Mouse (Mus musculus): ENCODE measurements around the gene Tmem140.

Tmem140 gene

GRCm38 (mm10) chr6:34907696-34908260, 44.8 kb downstream of the Tmem140 start:
- peak; percentile 34 to 42 for DNase-seq (ENCODE audit: low spot score in 2 of 2)

DNA sequence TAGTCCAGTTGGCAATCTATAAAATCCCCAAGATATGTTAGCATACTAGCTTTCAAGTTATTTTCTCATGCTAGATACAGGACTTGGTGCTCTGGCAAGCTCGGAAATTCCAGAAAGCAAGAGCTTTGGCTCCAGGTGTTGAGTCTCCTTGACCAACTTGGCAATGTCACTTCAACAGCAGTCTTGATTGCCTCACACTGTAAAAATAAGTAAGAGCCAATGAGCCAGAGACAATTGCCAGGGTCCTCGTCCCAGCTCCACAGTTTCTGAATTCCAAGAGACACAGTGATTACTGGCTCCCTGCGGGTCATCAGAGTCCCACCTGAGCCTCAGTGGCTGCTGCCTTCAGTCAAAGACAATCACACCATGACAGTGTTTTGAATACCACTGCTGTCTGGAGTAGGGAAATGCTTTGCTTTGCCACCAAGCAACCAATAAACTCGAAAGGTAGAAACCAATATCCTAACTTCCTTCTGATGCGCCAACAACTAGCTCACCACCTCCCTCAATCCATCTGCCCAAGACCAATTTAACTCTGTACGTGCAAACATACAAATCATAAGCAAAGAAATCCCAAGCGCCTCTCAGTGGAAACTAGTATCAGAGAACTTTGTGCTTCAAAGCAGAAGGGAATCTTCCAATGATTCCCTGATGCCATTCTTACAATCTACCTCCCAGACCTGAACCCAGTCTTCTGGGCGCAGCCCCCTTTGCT, 46.8 kb downstream of the Tmem140 start:
- peak in 1 of 2 experiments; percentile 30 for DNase-seq (ENCODE audit: low spot score in 2 of 2)

DNA sequence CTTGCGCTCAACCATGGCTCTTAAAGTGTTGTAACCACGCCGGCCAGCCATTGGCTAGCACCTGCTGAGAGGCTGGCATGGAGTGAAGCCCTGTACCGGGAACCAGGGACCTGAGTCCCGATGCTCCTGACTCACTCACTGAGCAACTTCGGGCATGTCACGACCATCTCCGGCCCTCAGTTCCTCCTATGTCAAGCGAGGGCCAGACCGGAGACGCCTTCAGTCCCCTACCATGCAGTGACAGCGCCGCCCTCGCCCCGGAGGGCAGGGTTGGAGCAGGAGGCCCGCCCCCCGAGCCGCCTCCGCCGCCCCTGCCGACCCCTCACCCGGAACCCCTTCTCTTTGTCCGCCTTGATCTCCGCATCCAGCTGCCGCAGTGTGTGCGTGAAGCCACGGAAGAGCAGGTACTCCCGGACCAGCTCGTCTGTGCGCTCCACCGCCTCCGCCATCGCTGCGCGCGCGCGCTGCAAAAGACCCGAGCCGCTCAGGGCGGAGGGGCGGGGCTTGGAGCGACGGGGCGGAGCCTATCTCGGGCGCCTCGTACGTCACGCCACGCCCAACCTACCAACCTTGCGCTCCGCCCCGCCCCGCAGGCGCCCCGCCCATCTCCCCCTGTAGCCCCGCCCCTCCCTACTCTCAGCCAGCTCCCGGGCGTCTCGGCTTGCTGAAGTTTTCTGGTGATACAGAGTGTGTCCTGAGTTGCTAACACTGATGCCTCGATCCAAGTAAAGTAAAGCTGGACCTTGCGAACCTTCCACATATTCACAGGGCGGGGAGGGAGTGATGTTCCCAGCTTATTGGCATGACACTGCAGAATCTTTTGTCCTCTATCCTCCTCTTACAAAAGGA, 47.6 kb downstream of the Tmem140 start, which contains the start of gene Wdr91:
Gene Wdr91 (minus strand): TSS at position 506 of the 849 bp plus-strand sequence.
- peak; percentile 99 for DNase-seq (ENCODE audit: low spot score in 2 of 2)

- DNase-seq (ENCODE audit: low spot score in 2 of 2) = no peak
Observed at GRCm38 (mm10) chr6:34913341-34914040, 50.5 kb downstream of the Tmem140 start.

DNA sequence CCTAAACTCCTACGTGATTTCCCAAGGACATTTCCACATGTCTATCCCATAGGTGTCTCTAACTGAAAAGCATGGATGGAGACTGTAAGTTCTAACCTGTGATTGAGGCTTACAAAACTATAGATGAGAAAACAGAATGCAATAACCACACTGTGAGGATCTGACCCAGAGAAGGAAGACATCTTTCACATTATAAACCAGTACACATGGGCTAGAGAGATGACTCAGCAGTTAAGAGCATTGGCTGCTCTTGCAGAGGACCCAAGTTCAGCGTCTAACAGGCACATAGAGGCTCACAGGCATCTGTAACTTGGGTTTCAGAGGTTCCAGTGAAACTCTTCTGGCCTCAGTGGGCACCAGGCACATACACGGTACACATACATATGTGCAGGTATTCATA, 51.5 kb downstream of the Tmem140 start:
- no peak for DNase-seq (ENCODE audit: low spot score in 2 of 2)

DNA sequence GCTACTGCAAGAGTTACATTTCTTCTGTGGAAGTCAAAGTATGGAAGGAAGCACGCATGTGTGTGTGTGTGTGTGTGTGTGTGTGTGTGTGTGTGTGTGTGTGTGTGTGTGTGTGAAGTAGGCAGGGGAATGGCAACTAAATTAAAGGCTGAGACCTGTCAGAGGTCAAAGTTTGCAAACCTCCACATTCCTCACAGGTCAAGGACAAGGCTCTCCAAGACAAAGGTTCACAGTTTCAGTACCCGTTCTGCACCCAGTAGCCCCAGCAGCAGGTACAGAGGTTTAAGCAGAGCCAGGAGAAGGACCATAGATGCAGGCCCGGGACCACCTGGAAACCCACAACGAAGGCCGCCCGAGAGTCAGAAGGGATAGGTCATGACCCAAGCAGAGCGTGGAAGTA, 56.2 kb downstream of the Tmem140 start:
- DNase-seq (ENCODE audit: low spot score in 2 of 2) = no peak

DNA sequence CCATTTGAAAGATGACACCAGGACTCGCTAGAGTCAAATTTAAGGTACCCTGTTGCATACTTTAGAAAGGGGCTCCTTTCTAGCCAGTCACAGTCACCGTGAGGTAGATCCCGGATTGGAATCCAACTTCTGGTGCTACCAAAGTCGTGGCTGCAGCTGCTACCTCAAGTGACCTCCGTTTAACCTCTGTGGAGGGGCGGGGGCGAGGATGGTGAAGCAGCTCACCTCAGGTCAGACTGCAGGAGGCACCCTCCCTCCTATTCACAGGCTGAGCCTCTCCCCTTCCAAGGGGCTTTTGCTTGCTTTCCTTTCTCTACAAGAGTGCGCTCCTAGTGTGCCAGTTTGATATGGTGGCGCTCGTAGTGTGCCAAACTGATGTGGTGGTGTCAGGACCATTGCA, 57.0 kb downstream of the Tmem140 start, which contains the start of gene Stra8:
Gene Stra8 (plus strand): TSS at position 208 of the 400 bp plus-strand sequence.
- no peak for DNase-seq (ENCODE audit: low spot score in 2 of 2)

GRCm38 (mm10) chr6:34920631-34921030, 57.7 kb downstream of the Tmem140 start:
- no peak for DNase-seq (ENCODE audit: low spot score in 2 of 2)

DNA sequence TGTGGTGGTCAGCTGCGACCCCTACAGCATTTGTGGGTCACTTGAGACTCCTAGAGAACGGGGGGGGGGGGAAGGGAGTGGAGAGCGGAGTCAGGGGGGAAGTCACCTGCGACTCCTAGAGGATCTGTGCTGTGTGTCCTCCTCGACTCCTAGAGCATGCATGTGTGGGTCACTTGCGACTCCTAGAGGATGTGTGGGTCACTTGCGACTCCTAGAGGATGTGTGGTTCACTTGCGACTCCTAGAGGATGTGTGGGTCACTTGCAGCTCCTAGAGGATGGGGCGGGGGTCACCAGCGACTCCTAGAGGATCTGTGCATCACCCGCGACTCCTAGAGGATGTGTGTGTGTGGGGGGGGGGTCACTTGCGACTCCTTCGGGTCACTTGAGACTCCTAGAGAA, 59.0 kb downstream of the Tmem140 start:
- peak in 1 of 2 experiments; percentile 62 for DNase-seq (ENCODE audit: low spot score in 2 of 2)
